Mouse (Mus musculus): ENCODE results near the gene B4galt4. TPM values are rescaled to one million over a fixed set of nuclear protein-coding genes. Genes with fewer than 3 reads are reported as not detected.

The B4galt4 gene
- polyA plus RNA-seq, 1 experiment from 2014 or later = 28.8 TPM

DNA sequence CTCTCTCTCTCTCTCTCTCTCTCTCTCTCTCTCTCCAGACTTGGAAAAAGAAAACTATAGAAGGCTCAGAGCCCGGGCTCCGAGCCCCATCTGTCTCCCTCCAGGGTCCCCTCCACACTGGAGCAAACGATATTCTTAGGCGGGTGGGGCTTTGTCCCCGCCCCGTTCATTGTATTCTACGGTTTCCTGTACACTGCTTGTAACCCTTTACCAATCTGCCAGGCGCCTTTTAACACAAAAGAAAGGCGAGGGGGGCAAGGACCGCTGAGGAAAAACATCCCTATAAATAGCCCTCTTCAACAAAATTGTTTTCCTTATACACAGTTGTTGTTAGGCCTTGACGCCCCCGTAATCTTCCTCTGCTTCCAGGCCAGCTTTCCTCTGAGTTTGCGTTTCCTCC, 17.1 kb upstream of the B4galt4 start:
- TF ChIP-seq CTCF (IDR thresholded peaks at IDR 0.05; ENCODE audit: low read depth) = no peak
- H3K27ac ChIP-seq = peak overlapping the region; percentile 72
- H3K36me3 ChIP-seq (ENCODE audit: insufficient read depth, low read length) = no peaks in the 10 kb centered on the region
- no peak overlapping the region for H3K9ac ChIP-seq (ENCODE audit: low read depth, low read length)
- H3K4me2 ChIP-seq (ENCODE audit: low read length) = 0 out of 2 replicates have a peak overlapping the region, but pooled peaks have one; percentile 1
- ATAC-seq (replicated peaks; ENCODE audit: low FRiP score, low read depth) (no peak), DNase-seq (ENCODE audit: low spot score) (peak; percentile 54)
- 57% methylated on average over 13 of the region's 13 CpGs for WGBS
- no peaks in the 10 kb centered on the region for H3K27me3 ChIP-seq (ENCODE audit: insufficient read depth, low read length)
- no peaks in the 10 kb centered on the region for H3K9me3 ChIP-seq (replicated peaks; ENCODE audit: low read length)
- H3K4me1 ChIP-seq (replicated peaks; ENCODE audit: insufficient read depth, low read length) = peaks cover 3% of the 10 kb centered on the region; the same call in 1 of the 2 replicates
- H3K4me3 ChIP-seq (replicated peaks; ENCODE audit: low read depth, low read length) = no peak overlapping the region

DNA sequence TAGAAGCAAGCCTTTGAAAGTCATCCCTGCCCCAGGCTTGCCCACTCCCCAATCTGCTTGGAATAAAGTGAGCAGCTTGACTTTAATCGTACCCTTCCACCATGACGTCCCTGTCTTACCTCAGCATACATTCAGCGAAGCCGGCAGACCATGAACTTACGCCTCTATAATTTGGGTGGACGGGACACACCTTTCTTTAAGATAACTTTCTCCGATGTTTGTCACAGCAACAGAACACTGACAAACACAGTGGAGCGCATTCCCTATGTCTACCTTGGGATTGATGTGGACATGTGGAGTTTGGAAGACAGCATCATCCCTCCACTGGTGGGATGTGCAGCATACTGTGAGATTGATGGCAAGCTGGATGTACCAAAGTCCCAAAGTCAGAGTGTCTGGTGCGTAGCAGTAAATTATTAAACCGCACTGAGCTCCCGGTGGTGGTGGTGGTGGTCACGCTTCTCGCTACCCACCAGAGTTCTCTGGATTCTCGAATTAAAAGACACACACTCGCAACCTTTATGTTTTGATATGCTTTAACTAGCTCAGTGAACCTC, 13.4 kb upstream of the B4galt4 start:
- Histone ChIP-seq H3K9ac (ENCODE audit: low read depth, low read length) (no peak overlapping the region), H3K27ac (no peak overlapping the region), H3K27me3 (ENCODE audit: insufficient read depth, low read length) (no peaks in the 10 kb centered on the region), H3K4me3 (replicated peaks; ENCODE audit: low read depth, low read length) (no peak overlapping the region), H3K4me1 (replicated peaks; ENCODE audit: insufficient read depth, low read length) (peaks cover 4% of the 10 kb centered on the region; the same call in 1 of the 2 replicates), H3K4me2 (ENCODE audit: low read length) (no peak overlapping the region), H3K9me3 (replicated peaks; ENCODE audit: low read length) (no peaks in the 10 kb centered on the region), H3K36me3 (ENCODE audit: insufficient read depth, low read length) (no peaks in the 10 kb centered on the region)
- TF ChIP-seq CTCF (IDR thresholded peaks at IDR 0.05; ENCODE audit: low read depth) = no peak
- peak; percentile 57; the same call in 1 of the 2 replicates for ATAC-seq (replicated peaks; ENCODE audit: low FRiP score, low read depth)
- WGBS = 76% methylated on average over 15 of the region's 15 CpGs
- DNase-seq (ENCODE audit: low spot score) = no peak

DNA sequence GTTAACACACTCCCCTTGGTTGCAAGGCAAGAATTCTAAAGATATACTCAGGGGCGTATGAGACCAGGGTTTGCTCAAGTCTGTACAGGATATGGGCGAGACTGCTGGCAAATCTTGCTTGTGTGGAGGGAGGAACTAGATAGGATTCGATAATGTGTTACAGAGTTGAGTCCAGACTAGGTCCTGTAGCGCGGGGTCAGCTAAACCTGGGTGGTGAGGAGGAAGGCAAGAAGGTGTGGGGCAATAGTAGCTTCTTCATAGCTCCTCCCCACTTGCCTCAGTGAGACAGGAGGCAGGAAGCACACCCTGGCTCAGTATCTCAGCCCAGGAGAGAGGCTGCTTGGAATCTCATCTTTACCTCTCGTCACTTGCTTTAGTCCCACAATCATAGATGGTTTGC, 12.9 kb upstream of the B4galt4 start:
- Histone ChIP-seq H3K27ac (no peak overlapping the region), H3K9me3 (replicated peaks; ENCODE audit: low read length) (no peaks in the 10 kb centered on the region), H3K4me2 (ENCODE audit: low read length) (no peak overlapping the region), H3K27me3 (ENCODE audit: insufficient read depth, low read length) (no peaks in the 10 kb centered on the region), H3K36me3 (ENCODE audit: insufficient read depth, low read length) (no peaks in the 10 kb centered on the region), H3K4me3 (replicated peaks; ENCODE audit: low read depth, low read length) (no peak overlapping the region), H3K9ac (ENCODE audit: low read depth, low read length) (no peak overlapping the region), H3K4me1 (replicated peaks; ENCODE audit: insufficient read depth, low read length) (peaks cover 4% of the 10 kb centered on the region; the same call in 1 of the 2 replicates)
- no peak for TF ChIP-seq CTCF (IDR thresholded peaks at IDR 0.05; ENCODE audit: low read depth)
- WGBS = 71% methylated on average over 6 of the region's 6 CpGs
- ATAC-seq (replicated peaks; ENCODE audit: low FRiP score, low read depth) = peak; percentile 33; the same call in 1 of the 2 replicates
- DNase-seq (ENCODE audit: low spot score) = no peak

DNA sequence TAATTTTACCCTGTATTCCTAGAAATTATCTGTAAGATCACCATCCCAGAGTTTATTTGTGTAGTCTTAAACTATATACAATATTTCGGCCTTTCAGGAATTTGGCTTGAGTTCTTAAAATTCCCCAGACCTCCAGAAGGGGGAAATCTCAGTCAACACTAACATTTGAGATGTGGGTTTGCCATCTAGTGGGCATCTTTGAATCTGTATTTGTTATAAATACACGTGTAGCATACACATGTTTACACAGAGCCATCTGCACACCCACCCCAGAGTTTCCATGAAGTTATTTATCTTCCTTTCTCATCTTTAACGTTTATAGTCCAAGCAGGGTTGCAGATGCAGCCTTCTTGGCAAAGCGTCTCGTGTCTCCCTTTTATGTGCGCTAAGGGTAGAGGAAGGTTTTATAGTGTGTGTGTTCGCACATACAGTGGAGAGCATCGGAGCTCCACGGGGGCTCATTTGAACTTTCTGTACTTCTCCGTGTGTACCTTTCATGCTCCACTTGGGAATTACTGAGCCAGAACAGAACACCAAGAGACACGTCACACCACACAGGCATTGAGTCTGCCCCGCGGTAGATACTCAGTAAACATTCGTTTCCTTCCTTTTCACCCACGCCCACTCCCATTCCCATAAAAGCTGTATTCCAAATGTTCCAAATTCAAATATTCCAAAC, 12.3 kb upstream of the B4galt4 start:
- H3K4me3 ChIP-seq (replicated peaks; ENCODE audit: low read depth, low read length) = peak overlapping the region; percentile 26; the same call in 1 of the 2 replicates
- no peak overlapping the region for H3K9ac ChIP-seq (ENCODE audit: low read depth, low read length)
- H3K9me3 ChIP-seq (replicated peaks; ENCODE audit: low read length) = no peaks in the 10 kb centered on the region
- H3K36me3 ChIP-seq (ENCODE audit: insufficient read depth, low read length) = no peaks in the 10 kb centered on the region
- peaks cover 4% of the 10 kb centered on the region; the same call in 1 of the 2 replicates for H3K4me1 ChIP-seq (replicated peaks; ENCODE audit: insufficient read depth, low read length)
- ATAC-seq (replicated peaks; ENCODE audit: low FRiP score, low read depth) (peak; percentile 67; the same call in 1 of the 2 replicates), DNase-seq (ENCODE audit: low spot score) (peak; percentile 89)
- peak; percentile 90 for TF ChIP-seq CTCF (IDR thresholded peaks at IDR 0.05; ENCODE audit: low read depth)
- no peak overlapping the region for H3K27ac ChIP-seq
- H3K4me2 ChIP-seq (ENCODE audit: low read length) = peak overlapping the region; percentile 55
- H3K27me3 ChIP-seq (ENCODE audit: insufficient read depth, low read length) = no peaks in the 10 kb centered on the region
- 21% methylated on average over 15 of the region's 15 CpGs for WGBS

DNA sequence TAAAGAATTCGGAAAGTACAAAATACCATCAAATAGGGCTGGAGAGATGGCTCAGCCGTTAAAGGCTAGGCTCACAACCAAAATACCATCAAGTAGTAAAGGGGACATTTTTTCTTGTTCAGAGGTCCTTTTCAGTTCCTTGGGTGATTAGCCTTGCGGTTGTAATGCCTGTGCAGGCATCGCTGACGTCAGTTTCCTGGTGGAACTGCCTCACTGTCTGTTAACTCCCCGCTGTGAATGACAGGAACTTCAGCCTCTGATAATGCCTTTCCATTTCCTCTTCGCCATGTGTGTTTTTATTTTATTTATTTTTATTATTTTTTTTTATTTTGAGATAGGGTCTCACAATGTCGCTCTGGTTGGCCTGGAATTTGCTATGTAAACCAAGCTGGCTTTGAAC, 11.1 kb upstream of the B4galt4 start:
- no peak for DNase-seq (ENCODE audit: low spot score)
- H3K4me3 ChIP-seq (replicated peaks; ENCODE audit: low read depth, low read length) = no peak overlapping the region
- H3K36me3 ChIP-seq (ENCODE audit: insufficient read depth, low read length) = no peaks in the 10 kb centered on the region
- H3K9ac ChIP-seq (ENCODE audit: low read depth, low read length) = no peak overlapping the region
- H3K4me1 ChIP-seq (replicated peaks; ENCODE audit: insufficient read depth, low read length) = peaks cover 4% of the 10 kb centered on the region; the same call in 1 of the 2 replicates
- H3K9me3 ChIP-seq (replicated peaks; ENCODE audit: low read length) = no peaks in the 10 kb centered on the region
- ATAC-seq (replicated peaks; ENCODE audit: low FRiP score, low read depth) = no peak
- no peak for TF ChIP-seq CTCF (IDR thresholded peaks at IDR 0.05; ENCODE audit: low read depth)
- 45% methylated on average over 8 of the region's 8 CpGs for WGBS
- H3K27ac ChIP-seq = no peak overlapping the region
- H3K27me3 ChIP-seq (ENCODE audit: insufficient read depth, low read length) = no peaks in the 10 kb centered on the region
- peak overlapping the region; percentile 55 for H3K4me2 ChIP-seq (ENCODE audit: low read length)

DNA sequence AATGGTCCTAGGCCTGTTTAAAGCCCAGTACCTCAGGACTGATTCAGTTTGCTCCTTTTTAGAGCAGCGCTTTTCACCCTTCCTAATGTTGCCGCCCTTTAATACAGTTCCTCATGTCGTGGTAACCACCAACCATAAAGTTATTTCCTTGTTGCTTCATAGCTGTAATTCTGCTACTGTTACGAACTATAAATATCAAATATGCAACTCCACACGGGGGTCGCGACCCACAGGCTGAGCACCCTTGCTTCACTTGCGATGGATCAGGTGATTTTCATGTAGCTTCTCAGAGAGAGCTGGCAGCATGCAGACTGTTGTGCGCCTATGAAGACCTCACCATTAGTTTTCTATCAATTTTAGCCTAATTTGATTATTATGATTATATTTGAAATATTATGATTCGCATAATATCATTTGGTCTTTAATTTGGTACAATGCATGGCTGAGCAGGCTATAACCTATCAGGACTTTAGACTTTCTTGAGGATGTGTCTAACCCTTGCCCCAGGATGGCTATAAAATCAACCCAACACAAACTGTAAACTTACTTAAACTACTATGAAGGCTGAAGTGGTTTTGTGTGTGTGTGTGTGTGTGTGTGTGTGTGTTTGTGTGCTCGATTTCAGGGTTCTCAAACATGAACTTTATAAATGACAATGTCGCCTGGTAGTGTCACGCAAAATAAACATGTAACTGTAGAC, 710 bp upstream of the B4galt4 start:
- TF ChIP-seq CTCF (IDR thresholded peaks at IDR 0.05; ENCODE audit: low read depth) = no peak
- Histone ChIP-seq H3K27me3 (ENCODE audit: insufficient read depth, low read length) (no peaks in the 10 kb centered on the region), H3K27ac (no peak overlapping the region), H3K4me1 (replicated peaks; ENCODE audit: insufficient read depth, low read length) (no peaks in the 10 kb centered on the region), H3K36me3 (ENCODE audit: insufficient read depth, low read length) (no peaks in the 10 kb centered on the region), H3K9ac (ENCODE audit: low read depth, low read length) (0 out of 2 replicates have a peak overlapping the region, but pooled peaks have one; percentile 77), H3K9me3 (replicated peaks; ENCODE audit: low read length) (no peaks in the 10 kb centered on the region), H3K4me3 (replicated peaks; ENCODE audit: low read depth, low read length) (no peak overlapping the region), H3K4me2 (ENCODE audit: low read length) (peak overlapping the region; percentile 93)
- ATAC-seq (replicated peaks; ENCODE audit: low FRiP score, low read depth) (no peak), DNase-seq (ENCODE audit: low spot score) (no peak)
- WGBS = 70% methylated on average over 13 of the region's 13 CpGs

Measured in kidney, postnatal 0 days (tissue).